ENCODE assay signal across 16 mouse cellular contexts in the genomic region with DNA sequence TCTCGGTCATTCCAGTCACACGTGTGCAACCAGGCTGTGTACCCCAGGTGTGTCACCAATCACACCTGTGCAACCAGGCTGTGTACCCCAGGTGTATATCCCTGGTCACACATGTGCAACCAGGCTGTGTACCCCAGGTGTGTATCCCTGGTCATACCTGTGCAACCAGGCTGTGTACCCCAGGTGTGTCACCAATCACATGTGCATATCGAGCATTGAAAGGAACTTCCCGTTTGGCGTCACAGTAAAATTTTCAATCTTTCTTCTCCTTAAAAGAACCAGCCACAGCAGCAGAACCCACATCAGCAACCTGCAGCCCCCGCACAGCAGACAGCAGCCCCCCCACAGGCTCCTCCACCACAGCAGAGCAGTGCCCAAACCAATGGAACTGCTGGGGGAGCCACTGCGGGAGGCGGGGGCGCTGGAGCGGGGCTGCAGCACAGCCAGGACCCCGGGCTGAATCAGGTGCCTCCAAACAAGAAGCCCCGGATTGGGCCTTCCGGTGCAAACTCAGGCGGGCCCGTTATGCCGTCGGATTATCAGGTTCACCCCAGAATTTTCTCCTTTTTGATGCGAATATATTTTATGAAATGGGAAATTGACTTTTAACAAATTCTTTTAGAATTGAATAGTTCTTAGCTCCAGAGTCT.
A peak's percentile ranks its signal among the peaks of the same experiment; 100 is the strongest.
DNase-seq lines count a peak whose midpoint lies in the region; ATAC-seq and TF ChIP-seq lines count a peak whose summit lies in the region.
"Had no signal": no experiment of that assay in that cellular context is flagged by ENCODE, and none has a peak within 500 bp of the region (broad histone marks: within the 10 kb centered on the region; RNA-seq: fewer than 3 reads in every experiment).

No protein-coding gene starts in this region.

- H3K27me3 ChIP-seq in heart, embryonic 15.5 days: no peaks in the 10 kb centered on the region
- no peaks in the 10 kb centered on the region for H3K27me3 ChIP-seq in intestine, postnatal 0 days (replicated peaks; ENCODE audit: control insufficient read depth, insufficient read depth, low read length)
- no peaks in the 10 kb centered on the region for H3K27me3 ChIP-seq in stomach, embryonic 16.5 days (ENCODE audit: control insufficient read depth, insufficient read depth, low read length)
- no peaks in the 10 kb centered on the region for H3K27me3 ChIP-seq in kidney, adult 2 months (replicated peaks; ENCODE audit: control insufficient read depth, insufficient read depth, low read length)
- H3K27me3 ChIP-seq: embryonic facial prominence, embryonic 15.5 days; forebrain, embryonic 13.5 days; midbrain, embryonic 13.5 days; neural tube, embryonic 12.5 days; Patski had no signal

- 0 out of 2 replicates have a peak overlapping the region, but pooled peaks have one; percentile 49 for H3K27ac ChIP-seq in heart, embryonic 15.5 days
- peak overlapping the region; percentile 62; the same call in 1 of the 2 replicates for H3K27ac ChIP-seq in intestine, postnatal 0 days (ENCODE audit: low read depth, low read length)
- H3K27ac ChIP-seq in stomach, embryonic 16.5 days (ENCODE audit: low read length): peak overlapping the region; percentile 53
- no peak overlapping the region for H3K27ac ChIP-seq in kidney, adult 2 months (ENCODE audit: insufficient read depth, low read depth, low read length)
- H3K27ac ChIP-seq: embryonic facial prominence, embryonic 15.5 days; forebrain, embryonic 13.5 days; hindbrain, embryonic 10.5 days; midbrain, embryonic 13.5 days; neural tube, embryonic 12.5 days had no signal

- peaks cover 3% of the 10 kb centered on the region; the same call in 1 of the 2 replicates for H3K4me1 ChIP-seq in heart, embryonic 15.5 days (replicated peaks)
- H3K4me1 ChIP-seq in intestine, postnatal 0 days (replicated peaks; ENCODE audit: control insufficient read depth, insufficient read depth, low read length): peaks cover 7% of the 10 kb centered on the region; the same call in 1 of the 2 replicates
- H3K4me1 ChIP-seq in stomach, embryonic 16.5 days (ENCODE audit: control insufficient read depth, insufficient read depth, low read length): peaks cover 7% of the 10 kb centered on the region; the same call in 1 of the 2 replicates
- peaks cover 13% of the 10 kb centered on the region; the same call in 1 of the 2 replicates for H3K4me1 ChIP-seq in kidney, adult 2 months (ENCODE audit: control insufficient read depth, insufficient read depth, low read length)
- H3K4me1 ChIP-seq: embryonic facial prominence, embryonic 15.5 days; forebrain, embryonic 13.5 days; hindbrain, embryonic 10.5 days; midbrain, embryonic 13.5 days; neural tube, embryonic 12.5 days had no signal

- no peak for DNase-seq in heart, adult 18-20 months
- DNase-seq in testis, postnatal 10 days (ENCODE audit: low spot score): peak; percentile 16
- DNase-seq in testis, postnatal 14 days (ENCODE audit: low spot score): no peak
- no peak for DNase-seq in kidney, adult 2 months
- DNase-seq: adrenal gland, adult 8-10 months had no signal

- no peak overlapping the region for H3K4me3 ChIP-seq in heart, embryonic 15.5 days
- no peak overlapping the region for H3K4me3 ChIP-seq in intestine, postnatal 0 days (ENCODE audit: low read depth, low read length)
- no peak overlapping the region for H3K4me3 ChIP-seq in stomach, embryonic 16.5 days (replicated peaks; ENCODE audit: low read length)
- H3K4me3 ChIP-seq in kidney, adult 2 months (ENCODE audit: insufficient read depth, low read depth, low read length): no peak overlapping the region
- H3K4me3 ChIP-seq: embryonic facial prominence, embryonic 15.5 days; forebrain, embryonic 13.5 days; hindbrain, embryonic 10.5 days; midbrain, embryonic 13.5 days; neural tube, embryonic 12.5 days had no signal

- H3K4me2 ChIP-seq in heart, embryonic 15.5 days: no peak overlapping the region
- H3K4me2 ChIP-seq in intestine, postnatal 0 days (replicated peaks; ENCODE audit: low read depth): peak overlapping the region; percentile 21
- no peak overlapping the region for H3K4me2 ChIP-seq in stomach, embryonic 16.5 days (ENCODE audit: low read depth, low read length)
- H3K4me2 ChIP-seq: embryonic facial prominence, embryonic 15.5 days; forebrain, embryonic 13.5 days; lung, embryonic 14.5 days; midbrain, embryonic 13.5 days; neural tube, embryonic 12.5 days had no signal

- no peaks in the 10 kb centered on the region for H3K9me3 ChIP-seq in heart, embryonic 15.5 days (replicated peaks)
- H3K9me3 ChIP-seq in intestine, postnatal 0 days (ENCODE audit: control insufficient read depth): no peaks in the 10 kb centered on the region
- H3K9me3 ChIP-seq in stomach, embryonic 16.5 days (replicated peaks; ENCODE audit: control insufficient read depth, low read length): no peaks in the 10 kb centered on the region
- H3K9me3 ChIP-seq: embryonic facial prominence, embryonic 15.5 days; forebrain, embryonic 13.5 days; hindbrain, embryonic 10.5 days; midbrain, embryonic 13.5 days; neural tube, embryonic 12.5 days had no signal

- TF ChIP-seq POLR2A in kidney, adult 2 months (IDR thresholded peaks at IDR 0.05; ENCODE audit: low read depth, low read length): no peak

- TF ChIP-seq CTCF in intestine, postnatal 0 days (IDR thresholded peaks at IDR 0.05; ENCODE audit: low read depth): no peak
- no peak for TF ChIP-seq CTCF in kidney, adult 2 months (conservative IDR thresholded peaks at IDR 0.05; ENCODE audit: insufficient read depth, insufficient read length, low read depth, low read length)

- WGBS in heart, embryonic 15.5 days: 89% methylated on average over 18 of the region's 18 CpGs
- WGBS in intestine, postnatal 0 days: 91% methylated on average over 18 of the region's 18 CpGs
- 95% methylated on average over 18 of the region's 18 CpGs for WGBS in stomach, embryonic 16.5 days
- 93% methylated on average over 18 of the region's 18 CpGs for WGBS in kidney, adult 2 months

- no peak for ATAC-seq in heart, embryonic 15.5 days (replicated peaks; ENCODE audit: insufficient number of reproducible peaks, insufficient read depth, low FRiP score, low read depth)
- ATAC-seq in intestine, postnatal 0 days: no peak
- no peak; the same call in 1 of the 2 replicates for ATAC-seq in stomach, embryonic 16.5 days (ENCODE audit: insufficient read depth, low FRiP score)
- no peak for ATAC-seq in cerebellum, adult (ENCODE audit: insufficient number of reproducible peaks, low FRiP score, low TSS enrichment)
- ATAC-seq: forebrain, embryonic 13.5 days; midbrain, embryonic 13.5 days; Patski had no signal

- H3K9ac ChIP-seq in heart, embryonic 15.5 days: no peak overlapping the region
- H3K9ac ChIP-seq in intestine, postnatal 0 days (ENCODE audit: low read depth, low read length): no peak overlapping the region
- H3K9ac ChIP-seq in stomach, embryonic 16.5 days (ENCODE audit: low read length): no peak overlapping the region
- H3K9ac ChIP-seq: embryonic facial prominence, embryonic 15.5 days; forebrain, embryonic 13.5 days; lung, embryonic 14.5 days; midbrain, embryonic 13.5 days; neural tube, embryonic 12.5 days had no signal

- peaks cover 5% of the 10 kb centered on the region; the same call in 1 of the 2 replicates for H3K36me3 ChIP-seq in heart, embryonic 15.5 days
- peaks cover 8% of the 10 kb centered on the region; the same call in 1 of the 2 replicates for H3K36me3 ChIP-seq in intestine, postnatal 0 days (ENCODE audit: control insufficient read depth, insufficient read depth)
- 0 out of 2 replicates have a peak, but pooled peaks cover 10% of the 10 kb centered on the region for H3K36me3 ChIP-seq in stomach, embryonic 16.5 days (ENCODE audit: control insufficient read depth, insufficient read depth, low read length)
- no peaks in the 10 kb centered on the region for H3K36me3 ChIP-seq in kidney, adult 2 months (ENCODE audit: control insufficient read depth, insufficient read depth, low read length)
